Mouse (Mus musculus) kidney, embryonic 14.5 days (tissue): ENCODE measurements at regions not wholly inside any gene's neighbourhood (a gene's known extent, or its start where the extent isn't known, plus 50 kb on each side); places are given as distances from the start of the nearest gene placed in this dataset.

Experiments
- ATAC-seq: fragments of 200-750 bp; cut with Nextera tagmentation; 2 replicates; pipeline ENCODE4 v1.8.0; 2017; ENCODE audit warnings: moderate number of reproducible peaks, mild to moderate bottlenecking, moderate TSS enrichment, moderate library complexity; ENCODE audit not compliant: low FRiP score, low TSS enrichment
- H3K27ac ChIP-seq: fragments of 300-500 bp; sonication (generic); 2 replicates; pipeline ENCODE4 v1.5.1; 2014; ENCODE audit warnings: low read depth, mild to moderate bottlenecking, low read length, moderate library complexity, mixed read lengths
- H3K27me3 ChIP-seq: fragments of 300-500 bp; sonication (generic); 2 replicates; pipeline ENCODE4 v1.6.1; 2014; ENCODE audit warnings: mild to moderate bottlenecking, low read length; ENCODE audit not compliant: control insufficient read depth, insufficient read depth
- H3K36me3 ChIP-seq: fragments of 300-500 bp; sonication (generic); 2 replicates; pipeline ENCODE4 v1.6.1; 2014; ENCODE audit warnings: low read length, mixed read lengths; ENCODE audit not compliant: control insufficient read depth, insufficient read depth
- H3K4me1 ChIP-seq: fragments of 300-500 bp; sonication (generic); 2 replicates; pipeline ENCODE4 v1.6.1; 2014; ENCODE audit warnings: low read length, mixed read lengths; ENCODE audit not compliant: control insufficient read depth, insufficient read depth
- H3K4me2 ChIP-seq: fragments of 300-500 bp; sonication (generic); replicated peaks from 2 replicates; pipeline ENCODE4 v1.6.1; 2014; ENCODE audit warnings: low read depth, mild to moderate bottlenecking, low read length
- H3K4me3 ChIP-seq: fragments of 300-500 bp; sonication (generic); 2 replicates; pipeline ENCODE4 v1.5.1; 2014; ENCODE audit warnings: mild to moderate bottlenecking, low read length
- H3K9ac ChIP-seq: fragments of 300-500 bp; sonication (generic); 2 replicates; pipeline ENCODE4 v1.6.1; 2014; ENCODE audit warnings: low read depth, mild to moderate bottlenecking, low read length, moderate library complexity
- H3K9me3 ChIP-seq: fragments of 300-500 bp; sonication (generic); 2 replicates; pipeline ENCODE4 v1.6.1; 2016; ENCODE audit warnings: low read length; ENCODE audit not compliant: control insufficient read depth
- WGBS: fragments of 180-500 bp; shearing (Covaris S2); extraction: QIAGEN DNeasy Blood & Tissue Kit; methylation state at CpG from one replicate; pipeline ENCODE4 v1.1.7; 2014; 5-methylcytosine and 5-hydroxymethylcytosine counted together

GRCm38 (mm10) chr10:96545761-96546388, 70.9 kb upstream of the Btg1 start:
- Histone ChIP-seq H3K4me2 (no peak overlapping the region), H3K4me1 (peaks cover 4% of the 10 kb centered on the region; the same call in 1 of the 2 replicates), H3K4me3 (no peak overlapping the region), H3K36me3 (no peaks in the 10 kb centered on the region), H3K9ac (no peak overlapping the region), H3K27me3 (no peaks in the 10 kb centered on the region), H3K9me3 (no peaks in the 10 kb centered on the region), H3K27ac (no peak overlapping the region)
- WGBS = 41% methylated on average over 2 of the region's 2 CpGs
- peak; percentile 76 for ATAC-seq

- no peak overlapping the region for H3K27ac ChIP-seq
Measured at GRCm38 (mm10) chr10:96549651-96550050, 67.2 kb upstream of the Btg1 start.

GRCm38 (mm10) chr10:96550266-96550665, 66.5 kb upstream of the Btg1 start:
- Histone ChIP-seq H3K27ac (no peak overlapping the region), H3K4me2 (no peak overlapping the region), H3K4me1 (peaks cover 4% of the 10 kb centered on the region; the same call in 1 of the 2 replicates), H3K9ac (no peak overlapping the region), H3K4me3 (no peak overlapping the region), H3K36me3 (no peaks in the 10 kb centered on the region), H3K9me3 (no peaks in the 10 kb centered on the region), H3K27me3 (no peaks in the 10 kb centered on the region)
- 77% methylated on average over 4 of the region's 4 CpGs for WGBS
- no peak for ATAC-seq

More at GRCm38 (mm10) chr10:96549651-96550050, 67.2 kb upstream of the Btg1 start:
- H3K4me3 ChIP-seq = no peak overlapping the region
- no peaks in the 10 kb centered on the region for H3K36me3 ChIP-seq
- no peaks in the 10 kb centered on the region for H3K27me3 ChIP-seq
- ATAC-seq = no peak
- no peak overlapping the region for H3K4me2 ChIP-seq
- no peaks in the 10 kb centered on the region for H3K9me3 ChIP-seq
- 42% methylated on average over 2 of the region's 2 CpGs for WGBS
- no peak overlapping the region for H3K9ac ChIP-seq
- peaks cover 4% of the 10 kb centered on the region; the same call in 1 of the 2 replicates for H3K4me1 ChIP-seq

GRCm38 (mm10) chr10:96557336-96557735, 59.5 kb upstream of the Btg1 start:
- no peak for ATAC-seq
- no peak overlapping the region for H3K4me3 ChIP-seq
- H3K4me2 ChIP-seq = no peak overlapping the region
- no peaks in the 10 kb centered on the region for H3K9me3 ChIP-seq
- no peak overlapping the region for H3K9ac ChIP-seq
- no peaks in the 10 kb centered on the region for H3K4me1 ChIP-seq
- WGBS = 42% methylated on average over 2 of the region's 2 CpGs
- H3K27ac ChIP-seq = no peak overlapping the region
- no peaks in the 10 kb centered on the region for H3K36me3 ChIP-seq
- no peaks in the 10 kb centered on the region for H3K27me3 ChIP-seq

- no peaks in the 10 kb centered on the region for H3K27me3 ChIP-seq
- H3K9me3 ChIP-seq = no peaks in the 10 kb centered on the region
- no peak overlapping the region for H3K4me2 ChIP-seq
- H3K27ac ChIP-seq = no peak overlapping the region
- no peaks in the 10 kb centered on the region for H3K36me3 ChIP-seq
- H3K4me1 ChIP-seq = no peaks in the 10 kb centered on the region
- H3K9ac ChIP-seq = no peak overlapping the region
- H3K4me3 ChIP-seq = no peak overlapping the region
- ATAC-seq = no peak
Measured at GRCm38 (mm10) chr10:96565343-96565742, 51.5 kb upstream of the Btg1 start.
